Mouse (Mus musculus) liver, adult 2 months (tissue): ENCODE measurements around the gene Ptcd1.
A peak's percentile ranks its signal among the peaks of the same experiment; 100 is the strongest.

Experiments
- CTCF ChIP-seq: fragments of 200-500 bp; IDR thresholded peaks from 2 replicates; pipeline ENCODE4 v1.5.1; 2011; ENCODE audit warnings: low read depth, low read length, control low read depth
- POLR2A ChIP-seq: fragments of 200-500 bp; IDR thresholded peaks from 2 replicates; pipeline ENCODE4 v1.6.1; 2011; ENCODE audit warnings: low read length, control low read depth; ENCODE audit not compliant: insufficient read depth; ENCODE audit errors: extremely low read depth

GRCm38 (mm10) chr5:145201321-145201991 is 34.5 kb upstream of the Ptcd1 start, which contains the start of gene Zkscan14:
- TF ChIP-seq CTCF, result no peak
- 0 out of 2 replicates have a peak, but pooled peaks have one; percentile 49 for TF ChIP-seq POLR2A
